ENCODE assay signal across 9 mouse cellular contexts in genomic region chr19:34598341-34598740, GRCm38 (mm10). TPM values are rescaled to one million over a fixed set of nuclear protein-coding genes. Genes with fewer than 3 reads are reported as not detected.
DNase-seq lines count a peak whose midpoint lies in the region; ATAC-seq and TF ChIP-seq lines count a peak whose summit lies in the region.
"Had no signal": no experiment of that assay in that cellular context is flagged by ENCODE, and none has a peak within 500 bp of the region (broad histone marks: within the 10 kb centered on the region; RNA-seq: fewer than 3 reads in every experiment).

No protein-coding gene starts in this region.

- peak; percentile 58 for DNase-seq in hindbrain, postnatal 0 days (ENCODE audit: low spot score)
- no peak for DNase-seq in hindbrain, embryonic 11.5 days (ENCODE audit: low spot score)
- DNase-seq in Patski (ENCODE audit: low read depth, low spot score): peak; percentile 22
- DNase-seq in cerebellum, adult 18-20 months: peak; percentile 35 to 39
- DNase-seq in skeletal muscle tissue, adult 2 months (ENCODE audit: low read depth, low spot score): peak; percentile 56
- no peak for DNase-seq in B cell, adult 2 months

- TF ChIP-seq CTCF in hindbrain, postnatal 0 days (IDR thresholded peaks at IDR 0.05; ENCODE audit: low read depth): no peak
- TF ChIP-seq CTCF in Patski (IDR thresholded peaks at IDR 0.05): no peak

- H3K27me3 ChIP-seq in hindbrain, postnatal 0 days (ENCODE audit: insufficient read depth, low read length): no peaks in the 10 kb centered on the region
- no peaks in the 10 kb centered on the region for H3K27me3 ChIP-seq in hindbrain, embryonic 11.5 days (ENCODE audit: control insufficient read depth, insufficient read depth, low read length)
- H3K27me3 ChIP-seq in Patski: no peaks in the 10 kb centered on the region

- H3K4me1 ChIP-seq in hindbrain, postnatal 0 days (ENCODE audit: insufficient read depth, low read length): 0 out of 2 replicates have a peak, but pooled peaks cover 4% of the 10 kb centered on the region
- no peaks in the 10 kb centered on the region for H3K4me1 ChIP-seq in hindbrain, embryonic 11.5 days (replicated peaks; ENCODE audit: control insufficient read depth, insufficient read depth, low read length)

- WGBS in hindbrain, postnatal 0 days: 62% methylated on average over 2 of the region's 2 CpGs
- 84% methylated on average over 2 of the region's 2 CpGs for WGBS in hindbrain, embryonic 11.5 days

- no peaks in the 10 kb centered on the region for H3K9me3 ChIP-seq in hindbrain, postnatal 0 days (ENCODE audit: low read length)
- H3K9me3 ChIP-seq in hindbrain, embryonic 11.5 days (ENCODE audit: control insufficient read depth, low read length): no peaks in the 10 kb centered on the region

- CTCF ChIA-PET in Patski (lab: Charles Lee): interaction anchor here (1.7 kb wide), 1 partner anchor 11 kb away, joined by 6 read pairs; no protein-coding TSS in a partner anchor

- H3K27ac ChIP-seq in hindbrain, postnatal 0 days: no peak overlapping the region
- H3K27ac ChIP-seq in hindbrain, embryonic 11.5 days (ENCODE audit: low read depth, low read length): no peak overlapping the region

- no peak overlapping the region for H3K4me3 ChIP-seq in hindbrain, postnatal 0 days (ENCODE audit: low read length)
- H3K4me3 ChIP-seq in hindbrain, embryonic 11.5 days (ENCODE audit: low read depth, low read length): no peak overlapping the region

- no peak overlapping the region for H3K9ac ChIP-seq in hindbrain, postnatal 0 days (replicated peaks; ENCODE audit: low read length)
- H3K9ac ChIP-seq in hindbrain, embryonic 11.5 days (ENCODE audit: low read depth, low read length): no peak overlapping the region

- in situ Hi-C loops in Patski (cut with MboI; ENCODE audit: low pct_unique_long_range_greater_than_20kb): no loop called here

- POLR2A ChIA-PET in Patski (lab: Charles Lee): no interaction called here

- ATAC-seq in hindbrain, postnatal 0 days: no peak
- ATAC-seq in hindbrain, embryonic 11.5 days (ENCODE audit: low FRiP score): no peak
- peak; percentile 17 for ATAC-seq in Patski
- ATAC-seq in hematopoietic stem cell, adult 5-6 weeks (replicated peaks in 1 of 2; ENCODE audit: insufficient read depth in 1 of 2, low FRiP score in 2 of 2, low TSS enrichment in 1 of 2, low read depth in 1 of 2, poor library complexity in 2 of 2, severe bottlenecking in 2 of 2): peak; percentile 44 to 58; a peak in 2 of 4 replicates
- no peak for ATAC-seq in megakaryocyte, adult 5-6 weeks (ENCODE audit: poor library complexity, severe bottlenecking)

- no peak overlapping the region for H3K4me2 ChIP-seq in hindbrain, postnatal 0 days (ENCODE audit: low read depth, low read length)
- no peak overlapping the region for H3K4me2 ChIP-seq in hindbrain, embryonic 11.5 days (replicated peaks; ENCODE audit: low read depth, low read length)

- no peaks in the 10 kb centered on the region for H3K36me3 ChIP-seq in hindbrain, postnatal 0 days (ENCODE audit: insufficient read depth, low read length)
- H3K36me3 ChIP-seq in hindbrain, embryonic 11.5 days (ENCODE audit: control insufficient read depth, insufficient read depth, low read length): no peaks in the 10 kb centered on the region

RNA-seq across cellular contexts. Expression of gene Ifit1bl1, which starts 3.4 kb away (rescaled TPM):
- 0.86 and 1.5 TPM in 2 replicates for total RNA-seq in hindbrain, postnatal 0 days (2014; rRNA removed)
- polyA plus RNA-seq in hindbrain, postnatal 0 days (2015; fragmentation: Nextera tagmentation; extraction: Ambion mirVana): 1.3 and 1.4 TPM in 2 replicates
- polyA plus RNA-seq in hindbrain, embryonic 11.5 days (2014; fragmentation: Nextera tagmentation; extraction: Ambion mirVana): 0.25 and 0.42 TPM in 2 replicates
- 0.41 TPM for polyA plus RNA-seq in Patski (2021)
- 2.6 and 3.6 TPM in 2 replicates for total RNA-seq in hematopoietic stem cell, adult 5-6 weeks (2017)
- total RNA-seq in megakaryocyte, adult 5-6 weeks (2015): 4.7 and 5.2 TPM in 2 replicates
- 5.7 and 6.4 TPM in 2 replicates for total RNA-seq in megakaryocyte, adult 5-6 weeks (2017)

RNA-seq across cellular contexts. Expression of gene Ifit3b, which starts 9.4 kb away (rescaled TPM):
- 0.21 and 0.43 TPM in 2 replicates for total RNA-seq in hindbrain, postnatal 0 days (2014; rRNA removed)
- polyA plus RNA-seq in hindbrain, postnatal 0 days (2015; fragmentation: Nextera tagmentation; extraction: Ambion mirVana): 0.98 and 0.99 TPM in 2 replicates
- 0.28 TPM in 1 of 2 replicates, not detected in the other for polyA plus RNA-seq in hindbrain, embryonic 11.5 days (2014; fragmentation: Nextera tagmentation; extraction: Ambion mirVana)
- polyA plus RNA-seq in Patski (2021): 9.5 TPM
- total RNA-seq in hematopoietic stem cell, adult 5-6 weeks (2017): 0.74 and 0.94 TPM in 2 replicates
- 4.7 and 5.1 TPM in 2 replicates for total RNA-seq in megakaryocyte, adult 5-6 weeks (2015)
- total RNA-seq in megakaryocyte, adult 5-6 weeks (2017): 4.2 and 5.1 TPM in 2 replicates
- polyA plus RNA-seq: neural tube, embryonic 11.5 days had no signal

RNA-seq across cellular contexts. Expression of gene Ifit3, which starts 15.0 kb away (rescaled TPM):
- total RNA-seq in hindbrain, postnatal 0 days (2014; rRNA removed): 1.8 and 2.3 TPM in 2 replicates
- polyA plus RNA-seq in hindbrain, postnatal 0 days (2015; fragmentation: Nextera tagmentation; extraction: Ambion mirVana): 3.1 and 3.6 TPM in 2 replicates
- polyA plus RNA-seq in hindbrain, embryonic 11.5 days (2014; fragmentation: Nextera tagmentation; extraction: Ambion mirVana): 0.15 and 0.19 TPM in 2 replicates
- 29.7 TPM for polyA plus RNA-seq in Patski (2021)
- total RNA-seq in hematopoietic stem cell, adult 5-6 weeks (2017): 5.3 and 14.1 TPM in 2 replicates
- 22.6 and 25.4 TPM in 2 replicates for total RNA-seq in megakaryocyte, adult 5-6 weeks (2015)
- total RNA-seq in megakaryocyte, adult 5-6 weeks (2017): 33.0 and 34.0 TPM in 2 replicates

RNA-seq across cellular contexts. Expression of gene Ifit1bl2, which starts 42.2 kb away (rescaled TPM):
- 0.37 and 1.2 TPM in 2 replicates for total RNA-seq in hindbrain, postnatal 0 days (2014; rRNA removed)
- polyA plus RNA-seq in hindbrain, postnatal 0 days (2015; fragmentation: Nextera tagmentation; extraction: Ambion mirVana): 0.16 and 0.26 TPM in 2 replicates
- polyA plus RNA-seq in hindbrain, embryonic 11.5 days (2014; fragmentation: Nextera tagmentation; extraction: Ambion mirVana): 0.07 and 0.19 TPM in 2 replicates
- 0.24 TPM for polyA plus RNA-seq in Patski (2021)
- total RNA-seq in hematopoietic stem cell, adult 5-6 weeks (2017): 0.74 and 1.4 TPM in 2 replicates
- 3.8 and 4.2 TPM in 2 replicates for total RNA-seq in megakaryocyte, adult 5-6 weeks (2015)
- total RNA-seq in megakaryocyte, adult 5-6 weeks (2017): 6.7 and 8.1 TPM in 2 replicates
- polyA plus RNA-seq: neural tube, embryonic 11.5 days had no signal

RNA-seq across cellular contexts. Expression of gene Ifit1, which starts 42.3 kb away (rescaled TPM):
- 0.72 and 1.5 TPM in 2 replicates for total RNA-seq in hindbrain, postnatal 0 days (2014; rRNA removed)
- polyA plus RNA-seq in hindbrain, postnatal 0 days (2015; fragmentation: Nextera tagmentation; extraction: Ambion mirVana): 0.99 and 1.3 TPM in 2 replicates
- 0.08 and 0.36 TPM in 2 replicates for polyA plus RNA-seq in hindbrain, embryonic 11.5 days (2014; fragmentation: Nextera tagmentation; extraction: Ambion mirVana)
- polyA plus RNA-seq in Patski (2021): 2.3 TPM
- total RNA-seq in hematopoietic stem cell, adult 5-6 weeks (2017): 5.9 and 15.4 TPM in 2 replicates
- total RNA-seq in megakaryocyte, adult 5-6 weeks (2015): 7.5 and 13.0 TPM in 2 replicates
- total RNA-seq in megakaryocyte, adult 5-6 weeks (2017): 8.7 and 10.6 TPM in 2 replicates

Comparison
In these comparisons a context has a peak if more than half of its experiments do, and no peak if none do; other contexts are left out.
1. DNase-seq: peak in hindbrain, postnatal 0 days (single experiment), Patski (single experiment), cerebellum, adult 18-20 months (2 of 2) and skeletal muscle tissue, adult 2 months (single experiment); none in hindbrain, embryonic 11.5 days (single experiment) and B cell, adult 2 months (0 of 2).
2. ATAC-seq: peak in Patski (single experiment) and hematopoietic stem cell, adult 5-6 weeks (2 of 2); none in hindbrain, postnatal 0 days (single experiment), hindbrain, embryonic 11.5 days (single experiment) and megakaryocyte, adult 5-6 weeks (single experiment).